Mouse (Mus musculus) kidney, adult 2 months (tissue): ENCODE measurements around the gene Smyd1. TPM values are rescaled to one million over a fixed set of nuclear protein-coding genes. Genes with fewer than 3 reads are reported as not detected.

Source experiments
- DNase-seq: peaks from one replicate; pipeline ENCODE4 v3.0.0; 2021
- H3K27ac ChIP-seq: fragments of 200-500 bp; 2 replicates; pipeline ENCODE4 v1.5.1; 2012; ENCODE audit warnings: low read depth, low read length, control low read depth, inconsistent platforms; ENCODE audit not compliant: insufficient read depth
- H3K27me3 ChIP-seq: fragments of 200-500 bp; replicated peaks from 2 replicates; pipeline ENCODE4 v1.6.1; 2012; ENCODE audit warnings: mild to moderate bottlenecking, moderate library complexity, low read length, inconsistent platforms; ENCODE audit not compliant: control insufficient read depth, insufficient read depth
- H3K36me3 ChIP-seq: fragments of 200-500 bp; 2 replicates; pipeline ENCODE4 v1.6.1; 2012; ENCODE audit warnings: mild to moderate bottlenecking, moderate library complexity, low read length, inconsistent platforms; ENCODE audit not compliant: control insufficient read depth, insufficient read depth
- H3K4me1 ChIP-seq: fragments of 200-500 bp; 2 replicates; pipeline ENCODE4 v1.6.1; 2011; ENCODE audit warnings: low read length; ENCODE audit not compliant: control insufficient read depth, insufficient read depth
- H3K4me3 ChIP-seq: fragments of 200-500 bp; 2 replicates; pipeline ENCODE4 v1.5.1; 2011; ENCODE audit warnings: mild to moderate bottlenecking, low read depth, low read length, control low read depth; ENCODE audit not compliant: insufficient read depth
- CTCF ChIP-seq: fragments of 200-500 bp; conservative IDR thresholded peaks from 2 replicates; pipeline ENCODE4 v1.5.1; 2011; ENCODE audit warnings: low read depth, mild to moderate bottlenecking, control low read depth, low read length, moderate library complexity, mixed read lengths; ENCODE audit not compliant: insufficient read depth, insufficient read length
- POLR2A ChIP-seq: fragments of 200-500 bp; IDR thresholded peaks from one replicate; pipeline ENCODE4 v1.6.1; 2011; ENCODE audit warnings: low read depth, low read length, control low read depth
- WGBS: fragments of 180-500 bp; shearing (Covaris S2); methylation state at CpG from one replicate; pipeline ENCODE4 v1.1.7; 2018; 5-methylcytosine and 5-hydroxymethylcytosine counted together
- polyA plus RNA-seq: library from polyadenylated mRNA; depleted of rRNA; stranded (reverse); fragments of >200 nt; gene quantifications from 2 replicates; pipeline ENCODE4 v1.2.3, GENCODE M21; 2012

Gene Smyd1
- polyA plus RNA-seq, 1 experiment: 2.3 TPM

- H3K4me3 ChIP-seq: no peak overlapping the region
- H3K27me3 ChIP-seq: no peaks in the 10 kb centered on the region
- H3K27ac ChIP-seq: no peak overlapping the region
- no peak for DNase-seq
- WGBS: 79% methylated on average over 6 of the region's 6 CpGs
- H3K36me3 ChIP-seq: no peaks in the 10 kb centered on the region
- no peaks in the 10 kb centered on the region for H3K4me1 ChIP-seq
- TF ChIP-seq CTCF (no peak), POLR2A (no peak)
Measured at GRCm38 (mm10) chr6:71295303-71295702, 26.7 kb downstream of the Smyd1 start.

- no peak overlapping the region for H3K27ac ChIP-seq
- H3K4me3 ChIP-seq: no peak overlapping the region
- WGBS: 87% methylated on average over 14 of the region's 14 CpGs
- H3K27me3 ChIP-seq: no peaks in the 10 kb centered on the region
- DNase-seq: no peak
- no peaks in the 10 kb centered on the region for H3K4me1 ChIP-seq
- H3K36me3 ChIP-seq: no peaks in the 10 kb centered on the region
- TF ChIP-seq CTCF: no peak
- no peak for TF ChIP-seq POLR2A
Measured at GRCm38 (mm10) chr6:71293509-71293908, 28.5 kb downstream of the Smyd1 start.

- no peak for DNase-seq
- WGBS: 36% methylated on average over 1 of the region's 1 CpGs
- TF ChIP-seq CTCF (no peak), POLR2A (no peak)
Measured at GRCm38 (mm10) chr6:71279418-71279817, 42.6 kb downstream of the Smyd1 start.

GRCm38 (mm10) chr6:71274621-71275020 is 47.4 kb downstream of the Smyd1 start:
- Histone ChIP-seq H3K4me3 (no peak overlapping the region), H3K27ac (no peak overlapping the region), H3K4me1 (peaks cover 15% of the 10 kb centered on the region; the same call in 1 of the 2 replicates), H3K36me3 (no peaks in the 10 kb centered on the region), H3K27me3 (no peaks in the 10 kb centered on the region)
- 93% methylated on average over 1 of the region's 1 CpGs for WGBS
- DNase-seq: no peak
- TF ChIP-seq CTCF (no peak), POLR2A (no peak)

More at GRCm38 (mm10) chr6:71279418-71279817, 42.6 kb downstream of the Smyd1 start:
- Histone ChIP-seq H3K4me1 (peaks cover 1% of the 10 kb centered on the region; the same call in 1 of the 2 replicates), H3K27me3 (no peaks in the 10 kb centered on the region), H3K27ac (no peak overlapping the region), H3K36me3 (peaks cover 5% of the 10 kb centered on the region), H3K4me3 (no peak overlapping the region)

- DNase-seq: no peak
- no peaks in the 10 kb centered on the region for H3K27me3 ChIP-seq
- peaks cover 16% of the 10 kb centered on the region; the same call in 1 of the 2 replicates for H3K4me1 ChIP-seq
- no peaks in the 10 kb centered on the region for H3K36me3 ChIP-seq
- TF ChIP-seq POLR2A: no peak
- TF ChIP-seq CTCF: no peak
- 71% methylated on average over 1 of the region's 1 CpGs for WGBS
- H3K27ac ChIP-seq: no peak overlapping the region
- H3K4me3 ChIP-seq: no peak overlapping the region
Measured at GRCm38 (mm10) chr6:71273715-71274114, 48.3 kb downstream of the Smyd1 start.

- TF ChIP-seq POLR2A (no peak), CTCF (no peak)
- Histone ChIP-seq H3K4me3 (peak overlapping the region; percentile 93), H3K27me3 (no peaks in the 10 kb centered on the region), H3K4me1 (peaks cover 16% of the 10 kb centered on the region; the same call in 1 of the 2 replicates), H3K27ac (peak overlapping the region; percentile 95), H3K36me3 (no peaks in the 10 kb centered on the region)
- under 1% methylated on average over 11 of the region's 11 CpGs for WGBS
- DNase-seq: peak; percentile 50
Measured at GRCm38 (mm10) chr6:71272316-71272741, 49.7 kb downstream of the Smyd1 start.

GRCm38 (mm10) chr6:71271389-71272315 is 50.4 kb downstream of the Smyd1 start, which contains the start of gene Krcc1:
Gene Krcc1 (plus strand): TSS chr6:71271677.
- peak within 1 kb of the TSS; percentile 95 for H3K27ac ChIP-seq
- peak; percentile 63 for TF ChIP-seq POLR2A
- no peak for TF ChIP-seq CTCF
- no peaks in the 10 kb centered on the region for H3K27me3 ChIP-seq
- DNase-seq: peak; percentile 99
- no peaks in the 10 kb centered on the region for H3K36me3 ChIP-seq
- peaks cover 16% of the 10 kb centered on the region; the same call in 1 of the 2 replicates for H3K4me1 ChIP-seq
- peak within 1 kb of the TSS; percentile 93 for H3K4me3 ChIP-seq
- WGBS: under 1% methylated on average over 74 of the region's 84 CpGs
